Mouse (Mus musculus): ENCODE data around the gene Igsf9b. TPM values are rescaled to one million over a fixed set of nuclear protein-coding genes. Genes with fewer than 3 reads are reported as not detected.
A peak's percentile ranks its signal among the peaks of the same experiment; 100 is the strongest.

The Igsf9b gene
- total RNA-seq, 2 experiments from 2014 or later, result 25.7 to 29.2 TPM

DNA sequence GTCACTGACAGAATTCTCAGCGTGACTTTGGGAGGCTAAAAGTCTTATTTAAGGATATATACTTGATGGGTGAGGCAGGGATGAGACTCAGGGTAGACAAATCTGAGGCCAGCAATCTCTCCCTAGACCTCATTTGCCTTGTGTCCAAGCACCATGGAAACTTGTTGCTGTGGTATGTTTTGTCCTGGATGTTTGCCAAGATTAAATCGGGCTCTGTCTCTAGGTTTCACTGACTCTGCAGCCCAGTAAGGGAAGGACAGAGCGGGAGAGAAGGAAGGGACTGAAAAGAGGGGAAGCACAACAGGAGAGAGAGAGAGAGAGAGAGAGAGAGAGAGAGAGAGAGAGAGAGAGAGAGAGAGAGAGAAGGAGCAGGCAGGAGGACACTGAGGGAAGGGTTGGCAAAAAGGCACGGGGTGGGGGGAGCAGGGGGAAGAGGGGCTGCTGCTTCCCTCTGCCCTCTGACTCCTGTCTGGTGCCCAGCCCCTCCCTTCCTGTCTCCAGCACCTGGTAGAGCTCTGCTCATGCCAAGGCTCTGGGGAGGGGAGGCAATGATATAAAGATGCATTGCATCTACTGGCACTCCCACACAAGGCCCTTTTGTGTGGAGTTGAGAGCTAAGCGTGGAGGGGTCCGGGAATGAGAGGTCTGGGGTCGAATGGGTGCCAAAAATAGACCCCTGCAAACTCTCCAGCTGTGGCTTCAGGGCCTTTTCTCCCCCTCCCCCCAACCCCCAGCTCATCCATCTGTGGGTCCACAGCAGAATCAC, 9.3 kb upstream of the Igsf9b start:
- no peak for DNase-seq

- no peak for DNase-seq
Observed at GRCm38 (mm10) chr9:27294380-27294779, 4.6 kb upstream of the Igsf9b start.

- no peak for DNase-seq
Observed at GRCm38 (mm10) chr9:27299286-27300187, 533 bp downstream of the Igsf9b start.

- DNase-seq, result no peak
Observed at GRCm38 (mm10) chr9:27300188-27300691, 1.2 kb downstream of the Igsf9b start.

- DNase-seq, result no peak
Observed at GRCm38 (mm10) chr9:27300698-27301097, 1.7 kb downstream of the Igsf9b start.

- no peak for DNase-seq
Observed at GRCm38 (mm10) chr9:27301486-27301885, 2.5 kb downstream of the Igsf9b start.

DNA sequence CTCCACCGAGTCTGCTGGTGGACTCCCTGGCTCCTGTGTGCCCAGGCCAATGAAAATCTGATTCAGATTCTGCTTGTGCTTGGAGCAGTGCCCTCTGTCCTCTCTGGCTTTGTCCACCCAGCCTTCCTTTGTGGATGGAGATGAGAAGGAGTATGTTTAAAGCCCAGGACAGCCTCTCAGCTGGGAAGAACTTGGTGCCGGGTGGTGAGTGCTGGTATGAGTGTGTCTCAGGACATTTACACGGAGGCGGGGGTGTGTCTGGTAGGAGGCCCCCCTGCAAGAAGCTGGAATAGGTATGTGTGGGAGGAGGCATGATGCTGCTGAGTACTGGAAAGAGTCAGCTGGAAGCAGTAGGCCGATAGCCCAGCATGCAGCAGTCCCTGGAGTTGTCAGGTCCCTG, 3.3 kb downstream of the Igsf9b start:
- no peak for DNase-seq

GRCm38 (mm10) chr9:27303571-27304484, 4.8 kb downstream of the Igsf9b start:
- DNase-seq, result no peak

DNA sequence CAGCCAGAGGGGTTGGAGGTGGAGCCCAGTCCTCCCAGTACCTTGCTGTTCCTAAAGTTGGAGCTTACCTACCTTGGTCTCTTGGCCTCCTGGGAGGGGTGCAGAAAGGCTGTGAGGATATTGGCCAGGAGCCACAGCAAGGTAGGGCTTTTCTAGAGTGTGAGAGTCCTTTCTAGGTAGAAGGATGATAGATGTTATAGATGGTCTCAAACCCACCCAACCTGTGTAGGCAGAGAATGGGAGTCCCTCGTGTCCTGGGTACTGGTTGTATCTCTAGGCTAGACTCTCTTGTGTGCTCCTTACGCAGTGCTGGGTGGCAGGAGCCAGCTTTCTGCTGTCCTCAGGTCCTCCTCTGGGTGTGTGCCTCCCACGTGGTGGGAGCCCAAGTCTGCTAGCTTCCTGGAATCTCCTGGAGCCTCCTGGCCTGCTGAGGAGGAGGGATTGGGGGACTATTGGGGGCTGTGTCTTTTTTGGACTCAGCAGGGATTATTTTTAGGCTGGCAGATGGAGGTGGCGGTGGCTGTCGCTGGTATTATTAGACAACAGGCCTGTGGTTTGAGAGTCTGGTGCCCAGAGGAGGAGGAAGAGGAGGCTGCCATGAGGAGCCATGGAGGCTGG, 5.6 kb downstream of the Igsf9b start:
- no peak for DNase-seq

GRCm38 (mm10) chr9:27305502-27305901, 6.5 kb downstream of the Igsf9b start:
- DNase-seq, result no peak

- no peak for DNase-seq
Observed at GRCm38 (mm10) chr9:27306642-27307041, 7.6 kb downstream of the Igsf9b start.

- no peak for DNase-seq
Observed at GRCm38 (mm10) chr9:27307265-27307664, 8.3 kb downstream of the Igsf9b start.

DNA sequence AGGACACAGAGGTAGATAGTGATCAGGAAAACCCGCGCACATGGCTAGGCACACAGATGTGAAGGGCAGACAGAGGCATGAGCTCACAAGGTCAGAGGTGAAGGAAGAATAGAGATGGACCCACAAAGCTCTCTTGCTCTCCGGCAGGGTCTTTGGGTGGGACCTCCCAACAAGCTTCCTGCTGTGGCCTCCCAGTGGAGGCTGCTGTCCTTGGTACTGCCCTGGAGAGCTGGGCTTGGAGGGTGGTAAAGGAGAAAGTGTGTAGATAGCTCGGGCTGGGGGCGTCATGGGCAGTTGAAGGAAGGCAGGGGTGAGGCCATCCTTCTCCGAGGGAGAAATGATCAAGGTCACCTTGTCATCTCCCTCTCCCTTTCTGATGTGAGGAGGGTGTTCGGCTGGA, 9.0 kb downstream of the Igsf9b start:
- DNase-seq, result no peak

- no peak for DNase-seq
Observed at GRCm38 (mm10) chr9:27308561-27308960, 9.6 kb downstream of the Igsf9b start.

GRCm38 (mm10) chr9:27310005-27310404, 11.0 kb downstream of the Igsf9b start:
- DNase-seq, result no peak

DNA sequence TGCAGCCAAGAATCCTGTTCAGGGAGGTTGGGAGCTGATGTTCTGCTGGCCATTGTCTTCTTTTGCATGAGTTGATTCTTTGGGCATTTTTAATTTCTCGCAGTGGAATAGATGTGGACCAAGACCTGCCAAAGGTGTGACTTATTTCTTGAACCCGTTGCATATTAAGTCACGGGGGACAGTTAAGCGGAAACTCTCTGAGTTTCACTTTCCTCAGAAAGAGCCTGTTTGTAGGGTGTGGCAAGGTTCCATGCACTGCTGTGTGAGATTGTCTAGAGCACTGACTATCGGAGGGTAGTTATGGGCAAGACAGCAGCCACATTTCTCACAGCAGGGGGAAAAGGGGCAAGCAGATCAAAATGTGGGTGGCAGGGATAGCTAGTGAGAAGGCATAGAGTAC, 14.4 kb downstream of the Igsf9b start:
- DNase-seq, result no peak

GRCm38 (mm10) chr9:27321267-27321666, 22.3 kb downstream of the Igsf9b start:
- no peak for DNase-seq

- no peak for DNase-seq
Observed at GRCm38 (mm10) chr9:27322277-27322676, 23.3 kb downstream of the Igsf9b start.

- DNase-seq, result no peak
Observed at GRCm38 (mm10) chr9:27323412-27323811, 24.4 kb downstream of the Igsf9b start.

- DNase-seq, result peak in 1 of 2 experiments; percentile 60
Observed at GRCm38 (mm10) chr9:27325920-27326319, 26.9 kb downstream of the Igsf9b start.

DNA sequence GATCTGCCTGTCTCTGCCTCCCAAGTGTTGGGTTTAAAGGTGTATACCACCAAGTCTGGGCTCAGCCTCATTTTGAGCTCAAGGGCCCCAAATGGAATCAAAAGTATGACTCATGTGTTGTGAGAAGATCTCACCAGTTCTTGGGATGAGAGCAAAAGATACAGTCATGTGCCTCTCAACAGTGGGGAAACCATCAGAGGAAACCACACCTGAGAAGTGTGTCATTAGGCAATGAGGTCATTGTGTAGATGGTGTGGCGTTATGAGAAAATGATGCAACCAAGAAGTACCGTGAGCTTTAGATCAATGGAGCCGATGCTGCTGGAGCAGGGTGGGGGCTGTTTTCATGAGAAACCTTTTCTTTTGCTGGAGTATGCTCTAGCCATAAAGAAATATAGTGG, 28.6 kb downstream of the Igsf9b start:
- DNase-seq, result no peak

DNA sequence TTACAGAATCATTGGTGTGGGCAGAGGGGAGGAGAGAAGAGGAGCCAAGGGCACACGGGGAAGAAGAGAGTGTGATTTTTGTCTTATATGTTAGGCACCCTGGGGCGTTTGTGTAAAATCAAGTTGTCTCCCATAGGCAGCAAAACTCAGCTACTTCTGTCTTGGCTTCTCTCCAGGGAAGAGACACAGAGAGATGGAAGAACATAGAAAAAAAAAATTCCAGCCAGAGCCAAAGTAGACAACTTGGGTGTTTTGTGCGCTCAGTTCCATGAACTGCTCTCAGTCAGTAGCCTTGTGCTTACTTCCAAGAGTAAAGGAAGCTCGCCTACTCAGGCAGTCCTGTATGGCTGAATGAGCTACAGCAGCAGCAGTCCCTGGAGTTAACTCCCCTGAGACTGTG, 31.4 kb downstream of the Igsf9b start:
- DNase-seq, result no peak

Measured in layer of hippocampus, postnatal 36 days (tissue).